Mouse (Mus musculus): ENCODE data around the gene Tob1. TPM values are rescaled to one million over a fixed set of nuclear protein-coding genes. Genes with fewer than 3 reads are reported as not detected.

Tob1 gene
- 10 to 100 TPM; 53.0 to 55.2 TPM for total RNA-seq (2021)

DNA sequence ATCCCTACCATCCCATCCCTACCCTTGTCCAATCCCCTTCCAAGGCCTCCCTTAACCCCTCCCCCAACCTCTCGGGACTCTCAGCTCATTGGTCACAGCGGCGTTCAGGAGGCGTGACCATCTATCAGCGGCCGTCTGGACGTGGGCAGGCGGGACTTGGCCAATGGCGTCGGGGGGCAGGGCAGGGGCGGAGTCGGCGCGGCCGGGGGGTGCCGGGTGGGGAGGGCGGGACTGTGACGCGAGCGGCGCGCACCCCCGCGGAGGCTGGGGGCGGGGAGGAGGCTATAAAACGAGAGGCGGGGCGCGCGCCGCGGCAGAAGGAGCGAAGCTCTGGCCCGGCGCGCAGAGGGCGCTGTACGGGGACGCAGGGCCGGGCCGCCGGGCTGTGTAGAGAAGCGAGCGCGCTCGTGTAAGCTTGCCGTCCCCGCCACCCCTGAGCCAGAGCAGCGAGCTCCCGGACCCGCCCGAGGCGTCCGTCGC, at the start of gene Tob1:
Gene Tob1, plus strand, starts transcription at position 331 of the 480 bp plus-strand sequence.
- intact Hi-C loops (cut with DNase I): loop anchor here (2.0 to 10.0 kb wide), 3 partner anchors 50 to 246 kb away; partner anchors contain the start of genes Gm20390, Nme1 and Spag9
- DNase-seq: peak; percentile 95 to 96

DNA sequence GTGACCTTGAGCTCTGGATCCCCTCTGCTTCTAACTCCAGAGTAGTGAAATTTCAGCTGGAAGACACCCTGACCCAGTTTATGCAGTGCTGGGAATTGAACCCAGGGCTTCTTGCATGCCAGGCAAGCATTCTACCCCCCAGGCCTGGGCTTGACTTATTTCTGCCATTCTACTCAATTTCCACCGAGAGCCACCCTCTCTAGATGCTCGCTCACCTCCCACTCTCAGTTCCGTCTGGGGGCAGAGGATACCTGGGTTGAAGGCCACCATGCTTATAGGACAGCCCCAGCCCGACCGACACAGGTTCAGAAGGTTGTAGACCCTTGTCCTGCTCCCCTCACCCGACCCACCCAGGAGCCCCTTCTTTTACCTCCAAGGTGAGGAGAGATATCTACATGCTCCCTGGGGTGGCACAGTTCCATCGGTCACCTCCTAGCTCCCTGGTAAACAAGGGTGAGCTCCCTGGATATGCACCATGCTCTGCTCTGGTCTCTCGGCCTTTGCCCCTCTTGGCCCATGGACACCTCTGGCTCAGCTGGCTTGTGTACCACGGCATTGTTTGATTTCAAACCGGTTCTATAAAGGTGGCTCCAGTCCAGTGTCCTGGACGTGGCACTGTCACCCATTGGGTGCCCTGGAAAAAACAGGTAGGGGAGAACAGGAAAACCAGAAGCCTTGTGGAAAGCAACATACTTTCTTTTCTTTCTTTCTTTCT, 49.2 kb upstream of the Tob1 start:
- intact Hi-C loops (cut with DNase I): loop anchor here (2.0 kb wide), 2 partner anchors 27 to 49 kb away; partner anchors contain the start of gene Tob1
- DNase-seq: no peak

DNA sequence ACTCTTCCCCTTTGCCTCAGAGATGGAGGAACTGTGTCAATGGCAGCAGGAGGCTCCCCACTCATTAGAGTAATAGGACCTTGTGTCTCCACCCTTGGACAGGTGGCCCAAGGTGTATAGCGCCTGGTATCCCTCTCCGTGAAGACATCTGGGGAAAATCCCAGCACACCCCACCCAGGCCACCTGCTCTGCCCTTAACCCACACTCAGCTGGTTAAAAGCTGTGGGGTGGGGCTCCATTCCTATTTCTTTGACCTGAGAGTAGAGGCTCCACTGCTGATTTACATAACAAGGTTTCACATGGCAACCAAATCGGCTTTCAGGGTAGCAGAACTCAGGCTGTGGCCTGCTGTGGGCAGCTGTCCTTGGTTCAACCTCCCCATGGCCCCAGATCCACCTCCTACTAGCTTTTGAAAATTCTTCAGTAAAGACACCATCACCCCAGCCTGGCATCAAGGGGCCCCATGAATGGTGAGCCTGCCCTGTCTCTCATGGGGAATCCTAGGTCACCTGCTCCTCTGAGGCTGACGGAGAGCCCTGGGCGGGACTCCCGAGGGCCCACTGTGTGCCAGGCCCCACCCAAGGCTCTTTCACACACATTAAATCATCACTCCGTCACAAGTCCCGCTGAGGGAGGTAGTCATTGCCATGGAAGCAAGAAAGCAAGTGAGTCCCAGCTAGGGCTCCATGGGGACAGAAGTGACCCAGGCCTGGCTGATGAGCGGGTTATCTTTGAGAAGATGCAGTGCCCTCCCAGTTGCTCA, 48.1 kb upstream of the Tob1 start:
- intact Hi-C loops (cut with DNase I): no loop called here

DNA sequence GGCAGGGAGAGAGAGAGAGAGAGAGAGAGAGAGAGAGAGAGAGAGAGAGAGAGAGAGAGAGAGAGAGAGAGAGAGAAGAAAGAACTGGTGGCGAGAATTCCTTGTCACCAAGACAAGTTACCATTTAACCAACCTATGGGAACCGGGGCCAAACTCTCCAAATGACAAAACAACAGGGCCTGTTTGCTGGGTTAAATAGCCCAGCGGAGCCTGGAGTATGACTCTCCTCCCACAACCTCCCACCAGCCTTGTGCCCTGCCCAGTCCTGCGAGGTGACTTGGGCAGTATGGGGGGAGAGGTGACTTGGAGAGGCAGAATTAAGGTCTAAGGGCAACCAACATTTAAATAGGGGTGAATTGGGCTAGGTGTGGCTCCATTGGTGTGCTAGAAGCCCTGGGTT, 45.5 kb upstream of the Tob1 start:
- no peak for DNase-seq
- intact Hi-C loops (cut with DNase I): no loop called here

More for the DNA sequence above, 48.1 kb upstream of the Tob1 start:
- DNase-seq: no peak

DNA sequence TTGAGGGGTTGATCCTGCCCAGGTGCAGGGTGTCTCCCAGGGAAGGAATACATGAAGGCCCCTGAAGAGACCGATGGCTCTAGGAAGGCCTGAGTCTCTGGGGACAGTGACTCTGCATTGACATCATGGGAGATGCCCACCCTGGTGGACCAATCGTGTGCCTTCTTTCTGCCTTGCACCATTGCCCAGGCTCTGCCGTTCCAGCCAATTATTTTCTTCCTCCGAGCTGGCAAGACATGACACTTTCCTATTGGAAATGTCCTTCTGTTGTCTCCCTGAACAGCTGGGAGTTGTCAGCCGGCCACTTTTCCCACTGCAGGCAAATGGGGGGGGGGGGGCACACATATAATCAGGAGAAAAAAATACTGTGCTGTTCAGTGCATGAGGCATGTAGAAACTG, 43.0 kb upstream of the Tob1 start:
- intact Hi-C loops (cut with DNase I): no loop called here
- DNase-seq: no peak

DNA sequence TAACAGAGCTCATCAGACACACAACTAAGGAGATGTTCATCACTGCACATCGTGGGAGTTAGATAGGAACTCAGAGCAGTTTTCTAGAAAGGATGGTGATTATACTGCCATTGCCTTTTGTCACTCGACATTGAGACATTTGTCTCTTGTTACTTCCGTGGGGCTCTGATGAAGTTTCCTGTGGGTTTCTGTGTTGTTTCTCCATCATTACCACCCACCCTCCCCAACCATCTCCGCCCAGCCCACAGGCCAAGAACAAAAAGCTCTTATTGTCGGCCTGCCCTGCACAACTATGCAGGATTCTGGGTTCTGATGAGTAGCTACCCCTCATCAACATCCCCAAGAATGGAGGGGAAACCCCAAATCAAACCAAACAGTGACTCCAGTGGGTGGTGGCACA, 41.7 kb upstream of the Tob1 start:
- intact Hi-C loops (cut with DNase I): no loop called here

DNA sequence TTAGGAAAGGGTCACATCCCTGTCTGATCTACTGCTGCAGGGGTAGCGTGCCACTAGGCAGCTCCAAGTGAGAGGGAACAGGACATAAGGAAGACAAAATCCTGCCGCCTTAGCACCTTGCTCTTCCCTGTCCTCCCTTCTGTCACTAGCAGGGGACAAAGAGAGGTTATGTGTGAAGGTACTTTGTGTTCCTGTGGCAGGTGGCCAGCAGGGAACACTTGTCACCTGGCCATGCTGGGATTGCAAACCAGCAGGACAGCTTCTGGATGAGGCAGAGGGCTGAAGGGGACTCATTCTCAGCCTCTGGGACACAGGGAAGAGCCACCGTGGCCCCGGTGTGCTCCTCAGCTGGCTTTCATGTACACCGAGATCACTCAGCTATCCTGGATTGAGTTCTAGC, 39.6 kb upstream of the Tob1 start:
- DNase-seq: no peak
- intact Hi-C loops (cut with DNase I): no loop called here

More for the DNA sequence above, 41.7 kb upstream of the Tob1 start:
- no peak for DNase-seq

DNA sequence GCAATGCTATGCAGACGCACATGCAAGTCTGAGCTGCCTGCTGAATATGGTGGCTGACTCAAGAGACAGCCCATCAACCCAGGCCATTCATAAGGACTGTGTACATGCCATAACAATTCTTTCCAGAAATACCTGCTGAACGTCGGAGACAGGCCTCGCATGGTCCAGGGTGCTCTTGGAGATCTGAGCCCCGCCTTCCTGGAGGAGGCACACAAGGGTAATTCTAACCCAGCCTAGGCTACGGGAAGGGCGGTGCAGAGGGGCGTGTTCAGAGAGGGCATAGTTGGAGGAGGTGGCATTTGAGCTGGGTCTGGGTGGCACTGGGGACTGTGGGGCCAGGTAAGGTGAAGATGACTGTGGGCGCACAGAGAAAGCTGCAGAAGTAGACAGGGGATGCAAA, 39.1 kb upstream of the Tob1 start:
- no peak for DNase-seq
- intact Hi-C loops (cut with DNase I): no loop called here

DNA sequence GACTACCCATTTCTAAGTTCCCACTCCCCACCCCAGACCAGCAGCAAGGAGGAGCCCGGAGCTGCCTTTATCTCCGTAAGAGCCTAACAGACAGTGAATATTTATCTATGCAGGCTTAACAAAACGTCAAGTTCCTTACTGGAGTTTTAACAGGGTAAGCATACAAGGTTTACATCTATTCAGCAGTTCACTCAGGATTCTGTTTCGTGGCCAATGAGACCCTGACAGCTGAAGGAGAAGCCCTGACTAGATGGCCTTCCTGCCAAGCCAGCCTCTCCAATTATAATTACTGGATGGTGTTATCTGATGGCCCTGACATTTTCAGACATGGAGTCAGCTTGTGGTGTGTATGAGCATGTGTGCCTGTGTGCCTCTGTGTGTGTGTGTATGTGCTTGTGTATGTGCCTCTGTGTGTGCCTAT, 37.5 kb upstream of the Tob1 start:
- DNase-seq: no peak
- intact Hi-C loops (cut with DNase I): no loop called here

DNA sequence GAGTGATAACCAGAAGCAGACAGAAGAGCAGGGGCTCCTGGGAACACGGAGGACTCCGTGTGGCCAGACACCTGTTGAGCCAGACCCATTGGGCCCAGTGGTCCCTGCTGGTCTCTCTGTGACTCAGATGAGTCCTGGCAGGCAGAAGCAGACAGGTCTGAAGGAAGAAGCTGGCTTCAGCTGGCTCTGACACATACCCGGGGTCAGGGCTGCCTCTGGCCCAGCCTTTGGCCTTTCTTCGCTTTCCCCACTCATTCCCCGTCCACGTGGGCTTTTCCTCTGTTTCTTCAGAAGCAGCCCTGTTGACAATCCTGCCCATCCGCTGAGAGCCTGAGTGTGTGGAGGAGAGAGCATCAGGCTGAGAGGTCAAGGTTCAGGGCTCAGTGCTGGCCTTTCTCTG, 36.0 kb upstream of the Tob1 start:
- no peak for DNase-seq
- intact Hi-C loops (cut with DNase I): no loop called here

DNA sequence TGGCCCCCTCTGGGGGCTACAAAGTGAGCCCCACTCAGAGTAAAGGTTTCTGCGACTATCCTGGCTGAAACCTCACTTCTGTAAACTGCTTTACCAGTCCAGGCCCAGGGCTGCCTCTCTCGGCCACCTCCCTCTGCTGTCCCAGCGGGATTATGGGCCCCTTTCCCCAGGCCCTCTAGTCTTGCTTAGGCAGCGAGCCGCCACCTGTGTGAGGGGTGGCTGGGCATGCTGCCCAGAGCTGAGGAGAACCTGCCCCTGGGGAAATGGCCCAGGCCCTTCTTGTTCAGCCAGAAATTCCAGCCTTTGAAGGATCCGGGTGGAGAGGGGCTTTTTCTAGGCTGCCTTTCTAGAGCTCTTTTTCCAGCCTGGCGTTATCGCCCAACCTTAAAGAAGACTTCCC, 35.6 kb upstream of the Tob1 start:
- intact Hi-C loops (cut with DNase I): no loop called here
- no peak for DNase-seq

DNA sequence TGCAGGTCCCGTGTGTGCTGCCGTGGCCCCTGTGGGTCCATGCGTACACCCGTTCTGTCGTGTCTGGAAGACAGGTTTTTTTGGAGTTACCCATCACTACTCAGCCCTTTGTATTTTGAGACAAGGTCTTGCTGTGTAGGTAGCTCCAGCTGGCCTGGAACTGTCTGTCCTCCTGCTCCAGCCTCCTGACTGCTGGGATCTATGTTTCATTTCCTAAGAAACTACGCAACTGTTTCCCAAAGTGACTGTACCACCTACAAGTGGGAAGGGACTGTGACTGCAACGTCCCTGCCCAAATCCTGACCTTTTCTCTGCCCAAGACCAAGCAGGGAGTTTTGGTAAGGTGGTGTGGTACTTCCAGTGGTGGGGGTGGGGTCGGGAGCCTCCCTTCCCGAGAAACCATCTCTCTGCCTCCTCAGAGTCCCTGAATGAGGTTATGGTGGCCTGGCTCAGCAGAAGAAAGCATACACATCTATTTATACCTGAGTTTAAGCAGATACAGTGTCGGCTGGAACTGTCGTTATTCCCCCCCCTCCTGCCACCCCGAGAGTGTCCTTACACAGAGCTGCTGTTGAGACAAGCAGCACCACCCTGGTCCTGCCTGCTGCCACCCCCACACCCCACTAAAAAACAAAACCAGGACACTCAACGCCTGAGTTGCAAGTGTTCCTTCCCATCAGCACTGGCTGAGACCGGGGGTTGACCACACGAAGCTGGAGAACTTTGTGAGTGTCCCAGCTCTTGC, 33.2 kb upstream of the Tob1 start:
- DNase-seq: no peak
- intact Hi-C loops (cut with DNase I): no loop called here

DNA sequence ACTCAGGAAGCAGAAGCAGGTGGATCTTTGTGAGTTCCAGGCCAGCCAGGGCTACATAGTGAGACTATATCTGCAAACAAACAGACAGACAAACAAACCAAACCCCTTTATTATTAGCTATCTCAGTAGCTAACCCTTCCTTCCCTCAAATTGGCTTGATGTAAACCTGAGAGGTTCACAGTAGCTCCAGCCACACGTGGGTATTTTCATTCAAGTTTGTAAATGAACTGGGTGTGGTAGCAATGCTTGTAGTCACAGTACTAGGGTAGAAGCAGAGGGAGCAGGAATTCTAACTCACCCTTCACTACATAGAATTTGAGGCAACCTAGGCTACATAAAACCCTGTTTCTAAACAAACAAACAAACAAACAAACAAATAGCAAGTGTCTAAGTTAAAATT, 31.5 kb upstream of the Tob1 start:
- intact Hi-C loops (cut with DNase I): no loop called here
- no peak for DNase-seq

DNA sequence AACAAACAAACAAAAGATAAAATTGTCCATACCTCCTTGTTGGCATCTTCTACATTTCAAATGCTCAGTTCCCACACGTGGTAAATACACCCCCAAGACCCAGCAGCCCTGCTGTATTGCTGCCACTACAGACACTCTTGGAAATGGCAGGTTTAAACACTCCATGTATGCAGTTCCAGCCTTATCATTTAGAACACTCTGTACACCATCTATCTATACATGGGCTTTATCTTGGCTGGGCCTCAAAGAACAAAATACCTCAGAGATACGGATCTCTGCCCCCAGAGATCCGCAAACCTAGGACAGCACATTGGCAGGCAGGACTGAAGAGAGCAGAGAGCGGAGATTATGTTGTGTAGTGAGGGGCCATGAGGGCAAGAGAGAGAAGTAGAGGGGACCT, 31.1 kb upstream of the Tob1 start:
- intact Hi-C loops (cut with DNase I): no loop called here

DNA sequence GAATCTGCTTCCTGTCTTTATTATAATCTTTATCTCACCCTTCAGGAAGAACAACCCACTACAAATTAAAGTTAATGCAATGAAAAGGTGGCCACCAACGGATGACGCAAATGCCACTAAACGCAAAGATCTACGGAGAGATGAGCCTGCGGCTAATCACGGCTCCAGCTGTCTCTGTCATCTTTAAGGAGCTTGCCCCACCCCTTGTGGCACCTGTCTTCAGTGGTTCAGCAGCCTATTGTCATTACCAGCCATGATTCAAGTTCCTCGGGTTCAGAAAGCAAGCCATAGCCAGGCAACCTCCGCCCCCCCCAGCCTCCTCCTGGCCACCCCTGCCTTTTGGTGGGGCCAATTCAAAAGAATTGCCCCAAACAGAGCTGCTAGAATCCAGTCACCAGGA, 29.6 kb upstream of the Tob1 start:
- intact Hi-C loops (cut with DNase I): no loop called here

More for the DNA sequence above, 31.1 kb upstream of the Tob1 start:
- DNase-seq: no peak

DNA sequence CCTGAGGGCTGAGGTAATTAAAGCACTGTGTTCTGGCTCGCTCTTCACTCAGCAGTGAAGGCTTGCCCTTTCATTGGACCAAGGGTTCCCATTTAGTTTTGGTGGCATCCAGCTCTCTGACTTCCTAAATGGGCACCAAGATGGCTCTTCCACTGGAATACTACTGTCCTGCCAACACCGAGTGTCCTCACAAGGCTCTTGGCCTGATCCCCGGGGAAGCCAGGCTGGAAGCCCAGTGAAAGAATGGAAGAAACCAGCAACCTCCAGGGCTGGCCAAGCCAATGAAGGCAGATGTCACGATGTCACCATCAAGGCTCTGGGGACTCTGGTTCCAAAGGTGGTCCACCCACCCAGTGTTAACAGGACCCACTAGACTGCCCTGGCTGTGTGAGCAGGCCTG, 28.5 kb upstream of the Tob1 start:
- intact Hi-C loops (cut with DNase I): no loop called here
- peak in 1 of 2 experiments; percentile 32 for DNase-seq

More for the DNA sequence above, 29.6 kb upstream of the Tob1 start:
- DNase-seq: no peak

DNA sequence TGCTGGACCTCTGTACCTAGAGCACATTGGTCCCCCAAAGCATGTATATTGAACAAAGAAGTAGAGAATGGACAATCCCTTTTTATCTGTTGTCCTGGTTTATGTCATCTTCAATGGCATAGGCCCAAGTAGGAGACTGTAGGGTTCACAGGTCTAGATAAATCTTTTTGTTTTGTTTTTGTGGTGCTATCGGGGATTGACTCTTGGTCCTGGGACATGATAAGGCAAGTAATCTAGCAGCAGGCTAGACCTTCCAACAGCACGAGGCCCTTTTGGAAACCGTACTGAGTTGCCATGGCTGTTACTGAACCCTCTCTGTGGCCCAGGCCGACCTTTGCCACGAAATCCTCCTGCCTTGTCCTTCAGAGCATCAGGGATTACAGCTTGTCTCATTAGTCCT, 28.1 kb upstream of the Tob1 start:
- intact Hi-C loops (cut with DNase I): no loop called here
- DNase-seq: no peak

DNA sequence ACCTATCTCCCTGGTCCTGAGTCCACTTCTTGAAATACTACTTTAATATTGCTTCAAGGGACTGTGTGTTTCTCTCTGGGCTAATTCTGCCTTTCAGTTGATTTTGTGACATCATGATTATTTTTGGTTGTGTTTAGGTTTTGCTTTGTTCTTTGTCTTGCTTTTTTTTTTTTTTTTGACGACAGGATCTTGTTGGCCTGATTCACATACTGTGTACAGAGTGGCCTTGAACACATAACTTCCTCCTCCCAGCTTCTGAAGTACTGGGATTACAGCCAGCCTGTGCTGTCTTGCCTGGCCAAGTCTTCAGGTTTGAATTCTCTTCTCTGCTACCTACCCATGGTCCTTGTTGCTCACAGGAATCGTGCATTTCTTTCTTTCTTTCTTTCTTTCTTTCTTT, 27.6 kb upstream of the Tob1 start:
- no peak for DNase-seq
- intact Hi-C loops (cut with DNase I): no loop called here

DNA sequence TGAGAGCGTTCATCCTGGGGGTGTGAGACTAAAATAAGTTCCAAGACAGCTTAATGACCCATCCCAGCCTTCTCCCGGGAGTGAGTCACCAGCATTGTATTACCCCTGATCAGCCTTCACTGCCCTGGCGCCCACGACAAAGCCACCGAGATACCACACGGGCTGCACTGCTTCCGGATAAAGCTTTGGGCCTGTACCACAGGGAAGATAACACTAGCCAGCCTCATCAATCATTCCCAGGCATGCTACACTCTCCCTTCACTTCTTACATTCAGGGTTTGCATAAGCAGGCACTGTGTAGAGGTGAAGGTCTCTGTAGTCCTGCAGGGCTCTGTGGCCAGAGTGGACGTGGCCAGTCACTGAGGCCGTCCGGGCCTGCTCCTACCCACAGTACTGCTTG, 21.7 kb upstream of the Tob1 start:
- intact Hi-C loops (cut with DNase I): no loop called here
- DNase-seq: no peak

DNA sequence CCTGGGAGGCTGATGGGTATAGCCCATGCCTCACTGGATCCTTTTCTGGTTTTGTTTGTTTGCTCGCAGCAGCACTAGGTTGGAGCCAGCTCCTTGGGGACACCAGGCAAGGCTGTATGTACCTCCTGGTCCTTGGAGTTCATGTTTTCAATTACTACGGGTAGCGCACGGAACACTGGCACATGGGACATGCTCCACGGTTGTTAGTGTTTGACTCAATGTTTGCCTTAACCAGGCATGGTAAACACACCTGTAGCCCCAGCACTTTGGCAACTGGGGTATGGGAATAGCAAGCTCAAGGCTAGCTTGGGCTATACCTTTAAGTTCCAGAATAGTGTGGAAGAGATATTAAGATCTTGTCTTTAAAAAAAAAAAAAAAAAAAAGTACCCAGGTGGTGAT, 20.6 kb upstream of the Tob1 start:
- no peak for DNase-seq
- intact Hi-C loops (cut with DNase I): no loop called here

DNA sequence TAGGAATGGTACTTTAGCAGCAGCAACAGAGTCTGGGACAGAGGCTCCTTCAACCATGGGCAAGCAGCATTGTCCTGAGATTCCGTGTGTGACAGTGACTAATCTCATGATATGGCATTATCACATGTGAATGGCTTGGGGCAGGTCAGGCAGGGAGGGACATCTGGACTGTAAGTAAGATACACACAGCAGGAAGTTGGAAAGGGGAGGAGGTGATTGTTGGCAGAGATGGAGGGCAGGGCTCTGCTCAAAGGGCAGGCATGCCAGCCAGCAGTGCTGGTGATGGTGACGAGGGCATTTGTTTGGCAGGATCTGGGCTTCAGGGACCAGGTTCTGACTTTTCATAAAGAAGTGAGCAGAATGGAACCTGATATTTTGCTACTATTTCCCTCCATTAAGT, 18.1 kb upstream of the Tob1 start:
- intact Hi-C loops (cut with DNase I): no loop called here
- DNase-seq: no peak
